Mouse (Mus musculus) embryonic facial prominence, embryonic 10.5 days (tissue): ENCODE data around the gene Cd3d. TPM values are rescaled to one million over a fixed set of nuclear protein-coding genes. Genes with fewer than 3 reads are reported as not detected.

Experiments
- DNase-seq: peaks from one replicate; pipeline ENCODE4 v3.0.0-alpha.2; 2017; ENCODE audit warnings: low spot score
- H3K27ac ChIP-seq: fragments of 300-500 bp; sonication (generic); replicated peaks from 2 replicates; pipeline ENCODE4 v1.5.1; 2016; ENCODE audit warnings: mild to moderate bottlenecking
- H3K27me3 ChIP-seq: fragments of 300-500 bp; sonication (generic); replicated peaks from 2 replicates; pipeline ENCODE4 v1.6.1; 2016; ENCODE audit warnings: low read depth, mild to moderate bottlenecking; ENCODE audit not compliant: poor library complexity, severe bottlenecking
- H3K36me3 ChIP-seq: fragments of 300-500 bp; sonication (generic); replicated peaks from 2 replicates; pipeline ENCODE4 v1.6.1; 2016; ENCODE audit warnings: mild to moderate bottlenecking, moderate library complexity
- H3K4me1 ChIP-seq: fragments of 300-500 bp; sonication (generic); 2 replicates; pipeline ENCODE4 v1.6.1; 2016
- H3K4me3 ChIP-seq: fragments of 300-500 bp; sonication (generic); 2 replicates; pipeline ENCODE4 v1.5.1; 2016; ENCODE audit warnings: mild to moderate bottlenecking, moderate library complexity
- H3K9me3 ChIP-seq: fragments of 300-500 bp; sonication (generic); 2 replicates; pipeline ENCODE4 v1.6.1; 2016; ENCODE audit warnings: mild to moderate bottlenecking
- WGBS: fragments of 180-500 bp; shearing (Covaris S2); methylation state at CpG from one replicate; pipeline ENCODE4 v1.1.7; 2016; 5-methylcytosine and 5-hydroxymethylcytosine counted together
- polyA plus RNA-seq: library from polyadenylated mRNA; unstranded; fragments of >200 nt; fragmentation: Nextera tagmentation; extraction: Ambion mirVana; gene quantifications from 2 replicates; pipeline ENCODE4 v1.2.1, GENCODE M21; 2016

Gene Cd3d
- polyA plus RNA-seq, 1 experiment from 2014 or later, result not detected

GRCm38 (mm10) chr9:44979806-44980205, 1.8 kb upstream of the Cd3d start:
- 81% methylated on average over 7 of the region's 7 CpGs for WGBS

GRCm38 (mm10) chr9:44980242-44980641, 1.3 kb upstream of the Cd3d start, which contains the start of gene Cd3g:
Gene Cd3g, minus strand, starts transcription at chr9:44980431.
- Histone ChIP-seq H3K36me3 (no peaks in the 10 kb centered on the region), H3K9me3 (no peaks in the 10 kb centered on the region), H3K4me1 (no peaks in the 10 kb centered on the region), H3K27ac (no peak within 1 kb of the TSS), H3K27me3 (no peaks in the 10 kb centered on the region; the same call in 1 of the 2 replicates), H3K4me3 (no peak within 1 kb of the TSS)
- 72% methylated on average over 3 of the region's 3 CpGs for WGBS
- no peak for DNase-seq

More at GRCm38 (mm10) chr9:44979806-44980205, 1.8 kb upstream of the Cd3d start:
- Histone ChIP-seq H3K36me3 (no peaks in the 10 kb centered on the region), H3K4me3 (no peak overlapping the region), H3K9me3 (no peaks in the 10 kb centered on the region), H3K27me3 (peaks cover 3% of the 10 kb centered on the region; the same call in 1 of the 2 replicates), H3K27ac (no peak overlapping the region), H3K4me1 (no peaks in the 10 kb centered on the region)
- DNase-seq, result no peak

- no peaks in the 10 kb centered on the region for H3K9me3 ChIP-seq
- H3K27me3 ChIP-seq, result no peaks in the 10 kb centered on the region; the same call in 1 of the 2 replicates
- no peak for DNase-seq
- H3K4me3 ChIP-seq, result no peak overlapping the region
- H3K36me3 ChIP-seq, result no peaks in the 10 kb centered on the region
- WGBS, result 90% methylated on average over 2 of the region's 2 CpGs
- no peak overlapping the region for H3K27ac ChIP-seq
- H3K4me1 ChIP-seq, result no peaks in the 10 kb centered on the region
These were observed 482 bp upstream of the Cd3d start for GRCm38 (mm10) chr9:44981104-44981503.

DNA sequence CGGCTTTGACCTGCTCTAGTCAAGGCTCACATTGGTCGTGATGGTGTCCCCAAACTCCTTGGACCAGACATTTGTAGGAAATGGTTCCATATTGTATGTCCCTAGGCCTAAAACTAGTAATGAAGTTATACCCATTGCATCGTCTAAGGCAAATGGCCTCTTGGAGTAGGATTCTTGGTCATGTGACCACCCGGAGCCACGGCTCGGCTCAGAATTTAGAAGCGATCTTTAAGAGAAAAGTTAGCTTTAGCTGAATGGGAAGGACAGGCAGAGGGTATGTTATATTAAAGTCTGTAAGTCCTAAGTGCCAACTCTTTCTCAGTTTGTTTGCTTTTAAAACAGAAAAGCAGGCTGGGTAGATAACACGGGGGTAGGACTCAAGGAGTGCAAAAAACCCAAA, 495 bp downstream of the Cd3d start:
- no peaks in the 10 kb centered on the region for H3K4me1 ChIP-seq
- DNase-seq, result no peak
- no peaks in the 10 kb centered on the region for H3K36me3 ChIP-seq
- no peaks in the 10 kb centered on the region; the same call in 1 of the 2 replicates for H3K27me3 ChIP-seq
- no peak overlapping the region for H3K4me3 ChIP-seq
- H3K9me3 ChIP-seq, result no peaks in the 10 kb centered on the region
- 91% methylated on average over 8 of the region's 8 CpGs for WGBS
- H3K27ac ChIP-seq, result no peak overlapping the region

- DNase-seq, result no peak
- H3K36me3 ChIP-seq, result no peaks in the 10 kb centered on the region
- H3K27me3 ChIP-seq, result no peaks in the 10 kb centered on the region; the same call in 1 of the 2 replicates
- no peak overlapping the region for H3K27ac ChIP-seq
- H3K4me3 ChIP-seq, result no peak overlapping the region
- H3K4me1 ChIP-seq, result no peaks in the 10 kb centered on the region
- H3K9me3 ChIP-seq, result no peaks in the 10 kb centered on the region
- WGBS, result 83% methylated on average over 3 of the region's 3 CpGs
These were observed 945 bp downstream of the Cd3d start for GRCm38 (mm10) chr9:44982531-44982930.

DNA sequence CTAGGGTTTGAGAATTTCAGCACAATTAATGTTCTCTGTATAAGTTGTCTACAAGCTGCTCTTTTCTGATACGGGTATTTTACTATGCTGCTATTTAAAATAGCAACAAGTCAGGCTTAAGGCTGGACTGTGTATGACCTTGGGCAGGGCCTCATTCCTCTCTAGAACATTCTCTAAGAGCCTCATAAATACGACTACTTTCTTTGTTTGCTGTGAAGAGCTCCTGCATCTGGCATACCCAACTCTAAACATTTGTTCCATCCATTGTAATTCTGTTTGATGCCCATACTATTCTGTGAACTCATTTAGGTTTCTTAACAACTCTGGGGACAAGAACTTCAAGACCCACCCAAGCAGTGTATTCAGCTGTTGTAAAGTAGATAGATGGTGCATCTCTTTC, 1.4 kb downstream of the Cd3d start:
- H3K4me1 ChIP-seq, result no peaks in the 10 kb centered on the region
- 81% methylated on average over 2 of the region's 2 CpGs for WGBS
- no peak overlapping the region for H3K4me3 ChIP-seq
- H3K27ac ChIP-seq, result no peak overlapping the region
- no peaks in the 10 kb centered on the region for H3K36me3 ChIP-seq
- no peaks in the 10 kb centered on the region; the same call in 1 of the 2 replicates for H3K27me3 ChIP-seq
- no peaks in the 10 kb centered on the region for H3K9me3 ChIP-seq
- no peak for DNase-seq

DNA sequence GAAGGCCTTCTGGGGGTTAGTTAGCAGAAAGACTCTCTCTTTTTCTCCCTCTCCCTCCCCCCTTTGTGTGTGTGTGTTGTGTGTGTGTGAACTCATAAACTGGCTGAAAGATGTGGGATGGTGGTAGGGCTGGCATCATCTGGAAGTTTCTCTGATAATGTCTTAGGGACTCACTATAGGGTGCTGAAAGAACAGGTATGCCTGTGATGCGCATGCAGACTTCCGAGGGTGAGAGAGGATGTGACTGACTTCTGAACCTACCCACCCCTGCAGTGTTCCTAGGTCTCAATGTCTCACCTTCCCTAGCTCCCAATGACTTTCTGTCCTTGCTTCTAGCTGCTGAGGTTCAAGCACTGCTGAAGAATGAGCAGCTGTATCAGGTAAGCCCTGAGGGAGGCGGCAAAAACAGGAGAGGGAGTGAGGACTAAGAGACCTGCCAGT, 4.2 kb downstream of the Cd3d start:
- 89% methylated on average over 3 of the region's 3 CpGs for WGBS
- no peak overlapping the region for H3K27ac ChIP-seq
- no peaks in the 10 kb centered on the region for H3K36me3 ChIP-seq
- H3K9me3 ChIP-seq, result no peaks in the 10 kb centered on the region
- H3K4me3 ChIP-seq, result no peak overlapping the region
- DNase-seq, result no peak
- no peaks in the 10 kb centered on the region for H3K27me3 ChIP-seq
- H3K4me1 ChIP-seq, result no peaks in the 10 kb centered on the region

GRCm38 (mm10) chr9:44986242-44986781, 4.7 kb downstream of the Cd3d start:
- DNase-seq, result no peak

GRCm38 (mm10) chr9:44986976-44987375, 5.4 kb downstream of the Cd3d start:
- DNase-seq, result no peak
- H3K36me3 ChIP-seq, result no peaks in the 10 kb centered on the region
- 69% methylated on average over 5 of the region's 5 CpGs for WGBS

More at GRCm38 (mm10) chr9:44986242-44986781, 4.7 kb downstream of the Cd3d start:
- Histone ChIP-seq H3K4me1 (no peaks in the 10 kb centered on the region), H3K9me3 (no peaks in the 10 kb centered on the region), H3K36me3 (no peaks in the 10 kb centered on the region), H3K27ac (no peak overlapping the region), H3K4me3 (no peak overlapping the region), H3K27me3 (no peaks in the 10 kb centered on the region)
- 75% methylated on average over 14 of the region's 14 CpGs for WGBS

DNA sequence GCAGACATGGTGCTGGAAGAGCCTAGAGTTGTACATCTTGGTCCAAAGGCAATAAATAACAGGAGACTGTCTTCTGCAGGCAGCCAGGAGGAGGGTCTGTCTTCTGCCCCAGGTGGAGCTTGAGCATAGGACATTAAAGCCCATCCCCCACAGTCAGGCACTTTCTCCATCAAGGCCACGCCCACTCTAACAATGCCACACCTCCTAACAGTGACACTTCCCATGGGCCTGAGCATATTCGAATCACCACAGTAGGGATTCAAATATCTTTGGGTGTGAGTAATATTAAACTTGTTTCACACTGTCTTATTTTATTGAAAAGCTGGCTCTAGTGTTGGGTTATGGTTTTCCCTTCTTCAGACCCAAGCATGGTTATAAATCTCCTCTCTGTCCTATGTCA, 10.2 kb downstream of the Cd3d start:
- WGBS, result 85% methylated on average over 2 of the region's 2 CpGs
- H3K4me3 ChIP-seq, result no peak overlapping the region
- H3K36me3 ChIP-seq, result no peaks in the 10 kb centered on the region
- no peak for DNase-seq
- H3K27ac ChIP-seq, result no peak overlapping the region
- no peaks in the 10 kb centered on the region for H3K27me3 ChIP-seq
- no peaks in the 10 kb centered on the region for H3K4me1 ChIP-seq
- H3K9me3 ChIP-seq, result 0 out of 2 replicates have a peak, but pooled peaks cover 2% of the 10 kb centered on the region

More at GRCm38 (mm10) chr9:44986976-44987375, 5.4 kb downstream of the Cd3d start:
- no peaks in the 10 kb centered on the region for H3K27me3 ChIP-seq
- H3K9me3 ChIP-seq, result no peaks in the 10 kb centered on the region
- no peak overlapping the region for H3K4me3 ChIP-seq
- H3K27ac ChIP-seq, result no peak overlapping the region
- no peaks in the 10 kb centered on the region for H3K4me1 ChIP-seq

GRCm38 (mm10) chr9:44992271-44992670, 10.7 kb downstream of the Cd3d start:
- Histone ChIP-seq H3K4me1 (no peaks in the 10 kb centered on the region), H3K9me3 (0 out of 2 replicates have a peak, but pooled peaks cover 2% of the 10 kb centered on the region), H3K27me3 (no peaks in the 10 kb centered on the region), H3K27ac (no peak overlapping the region), H3K36me3 (no peaks in the 10 kb centered on the region), H3K4me3 (no peak overlapping the region)
- no peak for DNase-seq

DNA sequence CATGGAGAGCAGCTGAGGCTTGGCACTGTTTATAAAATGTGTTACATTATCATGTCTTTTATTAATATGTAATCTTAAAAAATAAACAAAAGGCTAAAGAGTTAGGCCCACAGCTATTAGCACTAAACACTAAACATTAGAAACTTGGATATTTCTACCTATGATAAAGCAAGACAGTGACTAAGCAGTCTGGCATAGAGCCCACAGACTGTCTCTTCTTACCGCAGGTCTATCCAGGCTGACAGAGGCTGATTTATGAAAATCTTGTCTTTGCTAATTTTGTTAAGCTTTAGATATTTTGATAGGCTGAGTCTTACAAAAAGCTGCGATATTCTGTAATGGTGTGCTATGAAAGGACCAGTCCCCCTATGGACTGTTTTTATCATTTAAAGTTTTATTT, 11.7 kb downstream of the Cd3d start:
- no peak overlapping the region for H3K4me3 ChIP-seq
- no peaks in the 10 kb centered on the region for H3K36me3 ChIP-seq
- H3K9me3 ChIP-seq, result 0 out of 2 replicates have a peak, but pooled peaks cover 2% of the 10 kb centered on the region
- no peak for DNase-seq
- H3K27ac ChIP-seq, result no peak overlapping the region
- 93% methylated on average over 2 of the region's 2 CpGs for WGBS
- H3K4me1 ChIP-seq, result no peaks in the 10 kb centered on the region
- no peaks in the 10 kb centered on the region for H3K27me3 ChIP-seq

- no peaks in the 10 kb centered on the region for H3K4me1 ChIP-seq
- 77% methylated on average over 4 of the region's 4 CpGs for WGBS
- 0 out of 2 replicates have a peak, but pooled peaks cover 3% of the 10 kb centered on the region for H3K27me3 ChIP-seq
- DNase-seq, result no peak
- no peak overlapping the region for H3K27ac ChIP-seq
- H3K4me3 ChIP-seq, result no peak overlapping the region
- 0 out of 2 replicates have a peak, but pooled peaks cover 2% of the 10 kb centered on the region for H3K9me3 ChIP-seq
- no peaks in the 10 kb centered on the region for H3K36me3 ChIP-seq
These were observed 13.4 kb downstream of the Cd3d start for GRCm38 (mm10) chr9:44994962-44995361.
